Mouse (Mus musculus) lung, adult 2 months (tissue): ENCODE results near the gene Nedd4.

Experiments
- CTCF ChIP-seq: fragments of 200-500 bp; IDR thresholded peaks from 2 replicates; pipeline ENCODE4 v1.5.1; 2011; ENCODE audit warnings: mild to moderate bottlenecking, low read length, control low read depth; ENCODE audit not compliant: insufficient read depth
- POLR2A ChIP-seq: fragments of 200-500 bp; IDR thresholded peaks from 2 replicates; pipeline ENCODE4 v1.6.1; 2011; ENCODE audit warnings: low read depth, mild to moderate bottlenecking, control low read depth, low read length, borderline replicate concordance; ENCODE audit errors: extremely low read depth

- TF ChIP-seq POLR2A (no peak), CTCF (no peak)
Observed at GRCm38 (mm10) chr9:72724491-72725221, 62.5 kb downstream of the Nedd4 start.
